Mouse (Mus musculus): ENCODE data around the gene Cerkl.

DNA sequence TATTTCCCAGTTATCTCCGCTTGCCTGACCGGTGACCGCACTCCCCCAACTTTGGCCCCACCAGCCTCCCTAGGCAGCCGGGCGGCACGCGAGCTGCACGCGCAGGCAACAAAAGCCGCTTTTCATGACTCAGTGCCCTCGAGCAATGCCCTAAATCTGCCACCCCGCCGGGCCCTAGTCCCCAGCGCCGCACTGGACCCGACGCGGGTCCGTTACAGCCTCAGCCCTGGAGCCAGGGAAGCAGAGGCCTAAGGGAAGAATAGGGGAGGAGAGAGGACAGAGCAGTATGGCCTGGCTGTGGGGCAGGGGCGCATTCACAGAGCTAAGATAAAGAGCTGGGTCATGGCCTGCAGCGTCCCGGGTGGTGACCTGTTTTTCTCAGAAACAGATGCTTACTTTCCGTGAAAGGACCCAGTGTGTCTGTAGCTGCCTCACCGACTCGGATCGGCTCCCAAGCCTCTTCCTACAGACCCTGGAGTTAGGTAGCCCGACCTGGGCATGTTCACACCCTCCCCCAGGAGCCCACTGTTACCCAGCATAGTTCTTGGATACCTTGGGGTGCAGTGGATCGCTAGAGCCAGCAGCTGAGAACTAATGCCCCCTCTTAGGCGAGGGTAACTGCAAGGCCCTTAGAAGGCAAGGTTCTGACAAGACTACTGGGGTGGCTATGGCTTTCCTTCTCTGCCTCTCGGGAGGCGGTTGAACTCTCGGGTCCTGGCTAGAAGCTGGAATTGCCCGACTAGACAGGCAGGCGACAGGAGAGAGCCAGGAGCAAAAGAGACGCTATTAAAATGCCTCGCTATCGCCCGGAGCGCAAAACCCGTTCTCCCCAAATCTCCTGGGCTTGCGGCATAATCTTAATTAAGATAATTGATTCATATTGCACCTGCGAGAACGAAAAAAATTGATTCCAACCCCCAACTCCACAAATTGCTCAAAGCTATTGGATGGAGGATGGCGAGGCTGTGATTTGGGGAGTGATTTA is 2.8 kb upstream of the Cerkl start:
- TF ChIP-seq EP300 (IDR thresholded peaks at IDR 0.05; ENCODE audit: low read depth in 1 of 2, low read length in 2 of 2) (no peak), POLR2AphosphoS2 (IDR thresholded peaks at IDR 0.05; ENCODE audit: low read length) (no peak), RCOR1 (IDR thresholded peaks at IDR 0.05; ENCODE audit: low read depth, low read length) (no peak), NRF1 (IDR thresholded peaks at IDR 0.05; ENCODE audit: insufficient read depth, low read depth, low read length, poor library complexity, severe bottlenecking) (no peak), NELFE (IDR thresholded peaks at IDR 0.05; ENCODE audit: low read depth, low read length) (no peak), CTCF (IDR thresholded peaks at IDR 0.05 in 2 of 3, conservative IDR thresholded peaks at IDR 0.05 in 1 of 3; ENCODE audit: control insufficient read depth in 1 of 3, insufficient read depth in 1 of 3, low read depth in 2 of 3, low read length in 3 of 3, poor library complexity in 1 of 3, severe bottlenecking in 1 of 3) (no peak), E2F4 (IDR thresholded peaks at IDR 0.05; ENCODE audit: borderline replicate concordance, low read depth, low read length) (no peak), BHLHE40 (IDR thresholded peaks at IDR 0.05; ENCODE audit: borderline replicate concordance, low read depth, low read length) (no peak), HCFC1 (IDR thresholded peaks at IDR 0.05; ENCODE audit: low read depth, low read length) (no peak), GATA1 (IDR thresholded peaks at IDR 0.05; ENCODE audit: low read depth, low read length) (no peak), POLR2A (IDR thresholded peaks at IDR 0.05; ENCODE audit: control insufficient read depth in 1 of 2, insufficient read depth in 1 of 2, low read depth in 1 of 2, low read length in 2 of 2, poor library complexity in 1 of 2) (no peak), CHD1 (IDR thresholded peaks at IDR 0.05; ENCODE audit: low read depth, low read length) (no peak), CHD2 (IDR thresholded peaks at IDR 0.05; ENCODE audit: low read length) (no peak)
